Mouse (Mus musculus) limb, embryonic 13.5 days (tissue): ENCODE measurements around the gene Scamp5. TPM values are rescaled to one million over a fixed set of nuclear protein-coding genes. Genes with fewer than 3 reads are reported as not detected.

Experiments
- ATAC-seq: fragments of 200-750 bp; cut with Nextera tagmentation; 2 replicates; pipeline ENCODE4 v1.8.0; 2017; ENCODE audit warnings: low read depth, moderate number of reproducible peaks, moderate TSS enrichment; ENCODE audit not compliant: low FRiP score
- H3K27ac ChIP-seq: fragments of 300-500 bp; sonication (generic); 2 replicates; pipeline ENCODE4 v1.5.1; 2015; ENCODE audit warnings: inconsistent platforms, mild to moderate bottlenecking, moderate library complexity
- H3K27me3 ChIP-seq: fragments of 300-500 bp; sonication (generic); 2 replicates; pipeline ENCODE4 v1.6.1; 2015; ENCODE audit warnings: mild to moderate bottlenecking, inconsistent platforms
- H3K36me3 ChIP-seq: fragments of 300-500 bp; sonication (generic); 2 replicates; pipeline ENCODE4 v1.6.1; 2015; ENCODE audit warnings: inconsistent platforms, mild to moderate bottlenecking, moderate library complexity
- H3K4me1 ChIP-seq: fragments of 300-500 bp; sonication (generic); 2 replicates; pipeline ENCODE4 v1.6.1; 2015; ENCODE audit warnings: inconsistent platforms
- H3K4me2 ChIP-seq: fragments of 300-500 bp; sonication (generic); replicated peaks from 2 replicates; pipeline ENCODE4 v1.6.1; 2015; ENCODE audit warnings: inconsistent platforms, mild to moderate bottlenecking, moderate library complexity
- H3K4me3 ChIP-seq: fragments of 300-500 bp; sonication (generic); 2 replicates; pipeline ENCODE4 v1.5.1; 2015; ENCODE audit warnings: moderate library complexity, mild to moderate bottlenecking, inconsistent platforms
- H3K9ac ChIP-seq: fragments of 300-500 bp; sonication (generic); 2 replicates; pipeline ENCODE4 v1.6.1; 2015; ENCODE audit warnings: mild to moderate bottlenecking, inconsistent platforms
- H3K9me3 ChIP-seq: fragments of 300-500 bp; sonication (generic); 2 replicates; pipeline ENCODE4 v1.6.1; 2016; ENCODE audit warnings: inconsistent platforms
- WGBS: fragments of 180-500 bp; shearing (Covaris S2); methylation state at CpG from one replicate; pipeline ENCODE4 v1.1.7; 2015; 5-methylcytosine and 5-hydroxymethylcytosine counted together
- polyA plus RNA-seq: library from polyadenylated mRNA; unstranded; fragments of >200 nt; fragmentation: Nextera tagmentation; extraction: Ambion mirVana; gene quantifications from 2 replicates; pipeline ENCODE4 v1.2.1, GENCODE M21; 2015

Scamp5 gene
- polyA plus RNA-seq, 1 experiment from 2014 or later = 12.9 TPM

GRCm38 (mm10) chr9:57440620-57441019, 27.2 kb downstream of the Scamp5 start:
- Histone ChIP-seq H3K27me3 (no peaks in the 10 kb centered on the region), H3K27ac (no peak overlapping the region), H3K9me3 (no peaks in the 10 kb centered on the region), H3K4me2 (no peak overlapping the region), H3K4me3 (no peak overlapping the region), H3K4me1 (peaks cover 12% of the 10 kb centered on the region), H3K36me3 (peaks cover 15% of the 10 kb centered on the region), H3K9ac (no peak overlapping the region)
- WGBS = 100% methylated on average over 1 of the region's 1 CpGs
- no peak for ATAC-seq

- Histone ChIP-seq H3K9me3 (no peaks in the 10 kb centered on the region), H3K4me2 (peak within 1 kb of the TSS; percentile 70), H3K36me3 (peaks cover 6% of the 10 kb centered on the region), H3K27me3 (no peaks in the 10 kb centered on the region), H3K4me3 (peak within 1 kb of the TSS; percentile 54), H3K4me1 (peaks cover 12% of the 10 kb centered on the region), H3K9ac (peak within 1 kb of the TSS; percentile 77), H3K27ac (peak within 1 kb of the TSS; percentile 70; the same call in 1 of the 2 replicates)
- 3% methylated on average over 32 of the region's 32 CpGs for WGBS
- ATAC-seq = peak; percentile 99
Observed at GRCm38 (mm10) chr9:57439522-57440295, 28.2 kb downstream of the Scamp5 start, which contains the start of gene Ppcdc. Ppcdc (minus strand) TSS chr9:57440124.

GRCm38 (mm10) chr9:57439083-57439482, 28.8 kb downstream of the Scamp5 start:
- no peak for ATAC-seq
- WGBS = 51% methylated on average over 7 of the region's 7 CpGs
- Histone ChIP-seq H3K4me2 (peak overlapping the region; percentile 70), H3K9me3 (no peaks in the 10 kb centered on the region), H3K4me1 (peaks cover 12% of the 10 kb centered on the region), H3K4me3 (peak overlapping the region; percentile 54), H3K27ac (no peak overlapping the region), H3K9ac (peak overlapping the region; percentile 77), H3K27me3 (no peaks in the 10 kb centered on the region), H3K36me3 (peaks cover 5% of the 10 kb centered on the region; the same call in 1 of the 2 replicates)

- Histone ChIP-seq H3K9me3 (no peaks in the 10 kb centered on the region), H3K36me3 (no peaks in the 10 kb centered on the region), H3K4me1 (peaks cover 18% of the 10 kb centered on the region), H3K27ac (no peak overlapping the region), H3K4me2 (no peak overlapping the region), H3K27me3 (no peaks in the 10 kb centered on the region), H3K9ac (no peak overlapping the region), H3K4me3 (no peak overlapping the region)
- ATAC-seq = no peak
- 82% methylated on average over 10 of the region's 10 CpGs for WGBS
Observed at GRCm38 (mm10) chr9:57437896-57438614, 29.8 kb downstream of the Scamp5 start.

GRCm38 (mm10) chr9:57436166-57436565, 31.7 kb downstream of the Scamp5 start:
- H3K4me3 ChIP-seq = no peak overlapping the region
- 87% methylated on average over 5 of the region's 5 CpGs for WGBS
- H3K27me3 ChIP-seq = no peaks in the 10 kb centered on the region
- peaks cover 26% of the 10 kb centered on the region for H3K4me1 ChIP-seq
- H3K36me3 ChIP-seq = no peaks in the 10 kb centered on the region
- no peak overlapping the region for H3K27ac ChIP-seq
- no peaks in the 10 kb centered on the region for H3K9me3 ChIP-seq
- H3K4me2 ChIP-seq = no peak overlapping the region
- no peak for ATAC-seq
- H3K9ac ChIP-seq = no peak overlapping the region

GRCm38 (mm10) chr9:57434405-57435165, 33.3 kb downstream of the Scamp5 start:
- Histone ChIP-seq H3K4me2 (no peak overlapping the region), H3K4me1 (peaks cover 22% of the 10 kb centered on the region), H3K36me3 (no peaks in the 10 kb centered on the region), H3K27ac (no peak overlapping the region), H3K4me3 (no peak overlapping the region), H3K9ac (0 out of 2 replicates have a peak overlapping the region, but pooled peaks have one; percentile 8), H3K9me3 (no peaks in the 10 kb centered on the region), H3K27me3 (no peaks in the 10 kb centered on the region)
- whole genome bisulfite sequencing = 87% methylated on average over 11 of the region's 11 CpGs
- ATAC-seq = no peak

- Histone ChIP-seq H3K27ac (peak overlapping the region; percentile 76), H3K4me2 (peak overlapping the region; percentile 42), H3K27me3 (no peaks in the 10 kb centered on the region), H3K4me1 (peaks cover 22% of the 10 kb centered on the region), H3K9ac (peak overlapping the region; percentile 50), H3K36me3 (no peaks in the 10 kb centered on the region), H3K9me3 (no peaks in the 10 kb centered on the region), H3K4me3 (no peak overlapping the region)
- whole genome bisulfite sequencing = 11% methylated on average over 11 of the region's 11 CpGs
- ATAC-seq = peak; percentile 85
Observed at GRCm38 (mm10) chr9:57433097-57434032, 34.5 kb downstream of the Scamp5 start.

GRCm38 (mm10) chr9:57432480-57432879, 35.4 kb downstream of the Scamp5 start:
- peaks cover 28% of the 10 kb centered on the region for H3K4me1 ChIP-seq
- H3K4me2 ChIP-seq = no peak overlapping the region
- H3K36me3 ChIP-seq = no peaks in the 10 kb centered on the region
- peak overlapping the region; percentile 50; the same call in 1 of the 2 replicates for H3K9ac ChIP-seq
- H3K27ac ChIP-seq = no peak overlapping the region
- ATAC-seq = no peak
- H3K4me3 ChIP-seq = no peak overlapping the region
- no peaks in the 10 kb centered on the region for H3K9me3 ChIP-seq
- H3K27me3 ChIP-seq = no peaks in the 10 kb centered on the region
- WGBS = 91% methylated on average over 3 of the region's 3 CpGs

- WGBS = 59% methylated on average over 9 of the region's 9 CpGs
- Histone ChIP-seq H3K27me3 (no peaks in the 10 kb centered on the region), H3K4me1 (peaks cover 28% of the 10 kb centered on the region), H3K27ac (no peak overlapping the region), H3K36me3 (no peaks in the 10 kb centered on the region), H3K9me3 (no peaks in the 10 kb centered on the region), H3K9ac (peak overlapping the region; percentile 27; the same call in 1 of the 2 replicates), H3K4me3 (no peak overlapping the region), H3K4me2 (no peak overlapping the region)
- no peak for ATAC-seq
Observed at GRCm38 (mm10) chr9:57431202-57431601, 36.7 kb downstream of the Scamp5 start.

- no peaks in the 10 kb centered on the region for H3K9me3 ChIP-seq
- WGBS = 44% methylated on average over 4 of the region's 4 CpGs
- peak overlapping the region; percentile 3; the same call in 1 of the 2 replicates for H3K27ac ChIP-seq
- no peak for ATAC-seq
- H3K9ac ChIP-seq = no peak overlapping the region
- H3K4me2 ChIP-seq = no peak overlapping the region
- no peak overlapping the region for H3K4me3 ChIP-seq
- no peaks in the 10 kb centered on the region for H3K36me3 ChIP-seq
- H3K4me1 ChIP-seq = peaks cover 25% of the 10 kb centered on the region
- H3K27me3 ChIP-seq = no peaks in the 10 kb centered on the region
Observed at GRCm38 (mm10) chr9:57428391-57428790, 39.5 kb downstream of the Scamp5 start.

- Histone ChIP-seq H3K9ac (no peak overlapping the region), H3K4me1 (peaks cover 20% of the 10 kb centered on the region), H3K4me2 (no peak overlapping the region), H3K27me3 (no peaks in the 10 kb centered on the region), H3K4me3 (no peak overlapping the region), H3K9me3 (no peaks in the 10 kb centered on the region), H3K36me3 (no peaks in the 10 kb centered on the region), H3K27ac (peak overlapping the region; percentile 3; the same call in 1 of the 2 replicates)
- no peak for ATAC-seq
- WGBS = 58% methylated on average over 4 of the region's 4 CpGs
Observed at GRCm38 (mm10) chr9:57427937-57428336, 39.9 kb downstream of the Scamp5 start.
